Comparison of ENCODE assay signal across 8 mouse cellular contexts in the genomic region with DNA sequence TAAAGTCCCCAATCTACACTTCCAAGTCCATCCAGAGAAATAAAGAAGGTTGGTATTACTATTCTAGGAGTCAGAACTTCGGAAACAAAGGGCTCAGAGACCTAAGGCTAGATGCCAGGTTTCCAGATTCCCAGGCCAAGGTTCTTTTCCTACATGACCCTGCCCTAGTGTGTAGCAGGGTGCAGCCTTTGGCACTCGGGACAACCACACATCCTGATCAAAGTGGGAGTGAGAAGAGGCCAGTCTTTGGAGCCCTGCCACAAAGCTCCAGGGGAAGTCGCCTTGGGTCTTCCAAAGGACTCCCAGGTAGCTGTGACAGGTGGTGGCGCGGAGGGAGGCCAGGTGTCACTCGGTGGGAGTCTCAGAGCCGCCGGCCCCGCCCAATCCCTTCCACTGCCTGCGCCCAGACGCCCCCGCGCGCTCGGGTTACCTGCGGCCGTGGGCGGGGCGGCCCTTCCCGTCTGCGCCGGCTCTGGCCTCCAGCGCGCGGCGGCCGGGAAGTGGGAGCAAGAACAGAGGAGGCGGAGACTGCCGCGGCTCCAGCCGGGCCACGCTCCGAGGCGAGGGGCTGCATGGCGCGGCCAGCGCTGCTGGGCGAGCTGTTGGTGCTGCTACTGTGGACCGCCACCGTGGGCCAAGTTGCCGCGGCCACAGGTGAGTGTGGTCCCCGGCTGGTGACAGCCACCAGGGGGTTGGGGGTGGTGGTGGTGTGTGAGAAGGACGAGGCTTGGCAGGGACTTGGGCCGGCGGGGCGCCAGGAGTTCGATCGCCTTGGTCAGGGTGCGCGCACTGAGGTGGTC. TPM values are rescaled to one million over a fixed set of nuclear protein-coding genes. Genes with fewer than 3 reads are reported as not detected.
A peak's percentile ranks its signal among the peaks of the same experiment; 100 is the strongest.
DNase-seq lines count a peak whose midpoint lies in the region; ATAC-seq and TF ChIP-seq lines count a peak whose summit lies in the region.

TSS of gene Il13ra1 (plus strand) at position 489 of the 800 bp plus-strand sequence.

- H3K9ac ChIP-seq in embryonic facial prominence, embryonic 14.5 days (ENCODE audit: low read depth, low read length): peak within 1 kb of the TSS; percentile 66
- peak within 1 kb of the TSS; percentile 84 for H3K9ac ChIP-seq in heart, embryonic 13.5 days
- H3K9ac ChIP-seq in kidney, embryonic 15.5 days: peak within 1 kb of the TSS; percentile 55
- H3K9ac ChIP-seq in lung, embryonic 15.5 days: peak within 1 kb of the TSS; percentile 53

- H3K27ac ChIP-seq in embryonic facial prominence, embryonic 14.5 days (replicated peaks; ENCODE audit: low read depth, low read length): no peak within 1 kb of the TSS
- H3K27ac ChIP-seq in heart, embryonic 13.5 days (replicated peaks): peak within 1 kb of the TSS; percentile 12; the same call in 1 of the 2 replicates
- H3K27ac ChIP-seq in kidney, embryonic 15.5 days: peak within 1 kb of the TSS; percentile 54; the same call in 1 of the 2 replicates
- H3K27ac ChIP-seq in lung, embryonic 15.5 days: peak within 1 kb of the TSS; percentile 33; the same call in 1 of the 2 replicates
- H3K27ac ChIP-seq in olfactory bulb, adult 2 months (ENCODE audit: insufficient read depth, low read depth, low read length): no peak within 1 kb of the TSS

- H3K4me3 ChIP-seq in embryonic facial prominence, embryonic 14.5 days (ENCODE audit: low read depth, low read length): peak within 1 kb of the TSS; percentile 51
- H3K4me3 ChIP-seq in heart, embryonic 13.5 days: peak within 1 kb of the TSS; percentile 64
- peak within 1 kb of the TSS; percentile 55 for H3K4me3 ChIP-seq in kidney, embryonic 15.5 days (replicated peaks)
- peak within 1 kb of the TSS; percentile 57 for H3K4me3 ChIP-seq in lung, embryonic 15.5 days
- H3K4me3 ChIP-seq in olfactory bulb, adult 2 months (ENCODE audit: insufficient read depth, low read depth, low read length): peak within 1 kb of the TSS; percentile 66

- no peaks in the 10 kb centered on the region for H3K4me1 ChIP-seq in embryonic facial prominence, embryonic 14.5 days (ENCODE audit: control insufficient read depth, insufficient read depth, low read length)
- H3K4me1 ChIP-seq in heart, embryonic 13.5 days: 0 out of 2 replicates have a peak, but pooled peaks cover 4% of the 10 kb centered on the region
- H3K4me1 ChIP-seq in kidney, embryonic 15.5 days: no peaks in the 10 kb centered on the region
- H3K4me1 ChIP-seq in lung, embryonic 15.5 days: no peaks in the 10 kb centered on the region
- H3K4me1 ChIP-seq in olfactory bulb, adult 2 months (ENCODE audit: control insufficient read depth, insufficient read depth, low read length): peaks cover 6% of the 10 kb centered on the region

- no peaks in the 10 kb centered on the region for H3K9me3 ChIP-seq in embryonic facial prominence, embryonic 14.5 days (ENCODE audit: control insufficient read depth, low read length)
- no peaks in the 10 kb centered on the region for H3K9me3 ChIP-seq in heart, embryonic 13.5 days
- no peaks in the 10 kb centered on the region for H3K9me3 ChIP-seq in kidney, embryonic 15.5 days (replicated peaks)
- no peaks in the 10 kb centered on the region for H3K9me3 ChIP-seq in lung, embryonic 15.5 days

- no peak for TF ChIP-seq POLR2A in olfactory bulb, adult 2 months (IDR thresholded peaks at IDR 0.05; ENCODE audit: insufficient read depth, low read depth, low read length)

- peak within 1 kb of the TSS; percentile 66 for H3K4me2 ChIP-seq in embryonic facial prominence, embryonic 14.5 days (ENCODE audit: low read depth, low read length)
- H3K4me2 ChIP-seq in heart, embryonic 13.5 days: peak within 1 kb of the TSS; percentile 70
- H3K4me2 ChIP-seq in kidney, embryonic 15.5 days: peak within 1 kb of the TSS; percentile 70
- H3K4me2 ChIP-seq in lung, embryonic 15.5 days: peak within 1 kb of the TSS; percentile 60

- no peak for TF ChIP-seq CTCF in olfactory bulb, adult 2 months (IDR thresholded peaks at IDR 0.05; ENCODE audit: insufficient read depth, low read depth, low read length)

- no peaks in the 10 kb centered on the region for H3K27me3 ChIP-seq in embryonic facial prominence, embryonic 14.5 days (replicated peaks; ENCODE audit: control insufficient read depth, insufficient read depth, low read length)
- no peaks in the 10 kb centered on the region; the same call in 1 of the 2 replicates for H3K27me3 ChIP-seq in heart, embryonic 13.5 days (replicated peaks)
- H3K27me3 ChIP-seq in kidney, embryonic 15.5 days: no peaks in the 10 kb centered on the region
- H3K27me3 ChIP-seq in lung, embryonic 15.5 days: no peaks in the 10 kb centered on the region

- whole genome bisulfite sequencing in embryonic facial prominence, embryonic 14.5 days: 17% methylated on average over 13 of the region's 51 CpGs
- 11% methylated on average over 42 of the region's 51 CpGs for WGBS in heart, embryonic 13.5 days
- 24% methylated on average over 43 of the region's 51 CpGs for WGBS in kidney, embryonic 15.5 days
- 17% methylated on average over 40 of the region's 51 CpGs for WGBS in lung, embryonic 15.5 days
- WGBS in olfactory bulb, adult 2 months: 14% methylated on average over 50 of the region's 51 CpGs

- ATAC-seq in embryonic facial prominence, embryonic 14.5 days (ENCODE audit: low read depth): peak; percentile 88
- peak; percentile 51; the same call in 1 of the 2 replicates for ATAC-seq in heart, embryonic 13.5 days (ENCODE audit: extremely low read depth, insufficient number of reproducible peaks, low FRiP score, low TSS enrichment)
- peak; percentile 93 for ATAC-seq in kidney, embryonic 15.5 days (replicated peaks; ENCODE audit: low FRiP score)
- peak; percentile 88 for ATAC-seq in lung, embryonic 15.5 days (ENCODE audit: borderline replicate concordance, extremely low read depth, low FRiP score, low TSS enrichment)

- DNase-seq in B cell, adult 2 months: peak; percentile 4 to 9
- peak; percentile 44 for DNase-seq in adrenal gland, postnatal 14 days
- peak; percentile 47 for DNase-seq in embryonic facial prominence, embryonic 14.5 days (ENCODE audit: low spot score)
- peak; percentile 36 for DNase-seq in urinary bladder, adult 2 months (ENCODE audit: low spot score)

- H3K36me3 ChIP-seq in embryonic facial prominence, embryonic 14.5 days (ENCODE audit: control insufficient read depth, insufficient read depth, low read length): no peaks in the 10 kb centered on the region
- no peaks in the 10 kb centered on the region for H3K36me3 ChIP-seq in heart, embryonic 13.5 days
- H3K36me3 ChIP-seq in kidney, embryonic 15.5 days: no peaks in the 10 kb centered on the region
- H3K36me3 ChIP-seq in lung, embryonic 15.5 days: no peaks in the 10 kb centered on the region

RNA-seq across cellular contexts. Expression of gene Il13ra1, which starts in this region (rescaled TPM):
- 8.7 and 10.4 TPM in 2 replicates for total RNA-seq in adrenal gland, postnatal 14 days (2021)
- polyA plus RNA-seq in embryonic facial prominence, embryonic 14.5 days (2014; fragmentation: Nextera tagmentation; extraction: Ambion mirVana): 19.5 and 20.7 TPM in 2 replicates
- 22.8 and 24.5 TPM in 2 replicates for polyA plus RNA-seq in heart, embryonic 13.5 days (2015; fragmentation: Nextera tagmentation; extraction: Ambion mirVana)
- 28.4 and 30.5 TPM in 2 replicates for polyA plus RNA-seq in kidney, embryonic 15.5 days (2015; fragmentation: Nextera tagmentation; extraction: Ambion mirVana)
- polyA plus RNA-seq in lung, embryonic 15.5 days (2015; fragmentation: Nextera tagmentation; extraction: Ambion mirVana): 31.5 and 33.3 TPM in 2 replicates
- not detected in 2 replicates for polyA plus RNA-seq in olfactory bulb, adult 2 months (2012; ENCODE audit: insufficient read depth, insufficient read length, low replicate concordance, missing spikeins)
- polyA plus RNA-seq in urinary bladder, adult 2 months (2012; rRNA removed): 9.2 and 9.5 TPM in 2 replicates

Comparison
In these comparisons a context has a peak if more than half of its experiments do, and no peak if none do; other contexts are left out.
1. H3K27ac ChIP-seq: peak in heart, embryonic 13.5 days (single experiment), kidney, embryonic 15.5 days (single experiment) and lung, embryonic 15.5 days (single experiment); none in embryonic facial prominence, embryonic 14.5 days (single experiment) and olfactory bulb, adult 2 months (single experiment).
2. Peak in every context shown above with its lines, with median percentiles within 50 percentile points of each other: DNase-seq, ATAC-seq, H3K4me2 ChIP-seq, H3K4me3 ChIP-seq and H3K9ac ChIP-seq.